Mouse (Mus musculus): ENCODE results near the gene Rpl22l1. TPM values are rescaled to one million over a fixed set of nuclear protein-coding genes. Genes with fewer than 3 reads are reported as not detected.

Rpl22l1 gene
- polyA plus RNA-seq, 1 experiment from 2014 or later = 389 TPM

DNA sequence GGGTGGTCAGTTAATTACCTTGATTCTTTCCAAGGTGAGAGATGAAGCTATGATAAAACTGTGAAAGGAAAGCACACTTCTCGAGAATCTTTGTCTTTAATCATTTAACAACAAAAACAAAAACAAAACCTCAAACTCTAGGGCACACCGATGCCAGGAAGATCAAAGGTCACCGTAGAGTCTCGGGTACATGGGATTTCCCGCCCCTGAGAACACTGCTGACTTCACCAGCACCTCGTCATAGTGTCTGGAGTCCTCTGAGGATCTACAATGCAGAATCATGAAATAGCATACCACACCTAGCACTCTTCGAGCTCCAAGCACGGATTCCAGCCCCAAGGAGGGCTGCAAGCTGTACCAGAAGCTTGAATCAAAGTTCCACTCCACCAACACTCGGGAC is 24.7 kb upstream of the Rpl22l1 start:
- Histone ChIP-seq H3K4me1 (ENCODE audit: control insufficient read depth, insufficient read depth, low read length) (peaks cover 4% of the 10 kb centered on the region; the same call in 1 of the 2 replicates), H3K9ac (ENCODE audit: low read length) (0 out of 2 replicates have a peak overlapping the region, but pooled peaks have one; percentile 80), H3K27ac (ENCODE audit: low read depth, low read length) (no peak overlapping the region), H3K4me3 (ENCODE audit: low read depth, low read length) (no peak overlapping the region), H3K9me3 (ENCODE audit: control insufficient read depth, low read length) (no peaks in the 10 kb centered on the region; the same call in 1 of the 2 replicates), H3K36me3 (ENCODE audit: control insufficient read depth, insufficient read depth, low read length) (no peaks in the 10 kb centered on the region), H3K4me2 (peak overlapping the region; percentile 99; the same call in 1 of the 2 replicates), H3K27me3 (ENCODE audit: control insufficient read depth, insufficient read depth, low read length) (peaks cover 7% of the 10 kb centered on the region)
- DNase-seq (ENCODE audit: low spot score, missing footprints) (no peak), ATAC-seq (ENCODE audit: low FRiP score) (peak; percentile 2; the same call in 1 of the 2 replicates)
- WGBS = 76% methylated on average over 9 of the region's 9 CpGs

DNA sequence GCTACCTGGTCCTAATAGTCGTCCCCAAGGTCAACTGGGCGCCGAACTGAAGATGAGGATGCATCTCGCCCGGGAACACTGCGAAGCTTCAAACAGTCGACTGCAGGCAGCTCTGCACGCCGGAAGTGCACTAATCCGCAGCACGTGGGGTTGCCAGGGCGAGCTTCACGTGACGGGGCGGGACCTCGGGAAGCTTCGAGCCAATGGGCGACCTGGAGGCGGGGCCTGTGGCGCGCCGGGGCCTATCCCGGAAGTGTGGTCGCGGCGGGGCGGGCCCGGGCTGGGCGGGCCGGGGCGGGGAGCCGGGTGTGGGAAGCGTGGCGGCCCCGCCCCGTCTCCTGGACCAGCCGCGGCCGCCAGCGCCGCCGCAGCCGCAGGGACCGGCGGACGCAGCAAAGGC is 24.2 kb upstream of the Rpl22l1 start, which contains the start of gene Eif5a2:
Eif5a2 (plus strand) TSS at position 283 of the 400 bp plus-strand sequence.
- ATAC-seq (ENCODE audit: low FRiP score) (peak; percentile 100), DNase-seq (ENCODE audit: low spot score, missing footprints) (peak; percentile 98)
- Histone ChIP-seq H3K9me3 (ENCODE audit: control insufficient read depth, low read length) (no peaks in the 10 kb centered on the region; the same call in 1 of the 2 replicates), H3K4me3 (ENCODE audit: low read depth, low read length) (peak within 1 kb of the TSS; percentile 71), H3K9ac (ENCODE audit: low read length) (peak within 1 kb of the TSS; percentile 80), H3K4me2 (peak within 1 kb of the TSS; percentile 99), H3K36me3 (ENCODE audit: control insufficient read depth, insufficient read depth, low read length) (no peaks in the 10 kb centered on the region), H3K27me3 (ENCODE audit: control insufficient read depth, insufficient read depth, low read length) (peaks cover 7% of the 10 kb centered on the region), H3K4me1 (ENCODE audit: control insufficient read depth, insufficient read depth, low read length) (peaks cover 4% of the 10 kb centered on the region; the same call in 1 of the 2 replicates), H3K27ac (ENCODE audit: low read depth, low read length) (no peak within 1 kb of the TSS)
- WGBS = 2% methylated on average over 42 of the region's 46 CpGs

DNA sequence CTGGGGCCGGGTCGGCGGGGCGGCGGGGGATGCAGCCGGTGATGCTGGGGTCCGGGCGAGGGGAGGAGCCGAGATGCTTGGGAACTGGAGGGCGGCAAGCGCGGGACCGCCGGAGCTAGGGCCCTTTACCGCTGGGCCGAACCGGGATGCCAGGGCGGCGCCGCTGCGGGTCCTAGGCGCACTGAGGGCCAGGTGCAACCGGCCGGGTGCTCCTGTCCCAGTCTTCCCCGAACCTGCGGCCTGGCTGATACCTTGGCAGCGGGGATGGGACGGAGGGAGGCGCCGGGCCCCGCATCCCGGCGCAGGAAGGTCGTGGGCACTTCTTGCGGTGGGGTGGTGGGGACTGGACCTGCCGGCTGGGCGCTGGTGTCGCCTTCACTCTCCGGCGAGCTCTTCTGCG is 23.8 kb upstream of the Rpl22l1 start:
- DNase-seq (ENCODE audit: low spot score, missing footprints) = peak; percentile 93
- peak overlapping the region; percentile 80 for H3K9ac ChIP-seq (ENCODE audit: low read length)
- no peak overlapping the region for H3K27ac ChIP-seq (ENCODE audit: low read depth, low read length)
- H3K4me1 ChIP-seq (ENCODE audit: control insufficient read depth, insufficient read depth, low read length) = peaks cover 4% of the 10 kb centered on the region; the same call in 1 of the 2 replicates
- 0% methylated on average over 21 of the region's 41 CpGs for WGBS
- H3K36me3 ChIP-seq (ENCODE audit: control insufficient read depth, insufficient read depth, low read length) = no peaks in the 10 kb centered on the region
- H3K4me3 ChIP-seq (ENCODE audit: low read depth, low read length) = peak overlapping the region; percentile 71
- peaks cover 7% of the 10 kb centered on the region for H3K27me3 ChIP-seq (ENCODE audit: control insufficient read depth, insufficient read depth, low read length)
- ATAC-seq (ENCODE audit: low FRiP score) = no peak
- no peaks in the 10 kb centered on the region; the same call in 1 of the 2 replicates for H3K9me3 ChIP-seq (ENCODE audit: control insufficient read depth, low read length)
- peak overlapping the region; percentile 99 for H3K4me2 ChIP-seq

DNA sequence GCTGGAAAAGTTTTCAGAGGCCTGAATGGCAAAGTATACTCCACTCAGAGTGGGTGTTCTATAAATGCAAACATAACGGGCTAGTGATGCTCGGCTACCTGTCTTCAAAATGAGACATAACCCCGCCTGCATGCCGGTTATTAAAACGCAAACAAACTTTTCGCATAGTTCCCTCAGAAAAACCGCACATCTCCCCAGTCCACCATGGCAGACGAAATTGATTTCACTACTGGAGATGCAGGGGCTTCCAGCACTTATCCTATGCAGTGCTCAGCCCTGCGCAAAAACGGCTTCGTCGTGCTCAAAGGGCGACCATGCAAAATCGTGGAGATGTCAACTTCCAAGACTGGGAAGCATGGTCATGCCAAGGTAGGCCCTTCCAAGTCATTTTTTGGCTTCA is 23.4 kb upstream of the Rpl22l1 start:
- Histone ChIP-seq H3K9ac (ENCODE audit: low read length) (peak overlapping the region; percentile 80), H3K4me3 (ENCODE audit: low read depth, low read length) (peak overlapping the region; percentile 71), H3K9me3 (ENCODE audit: control insufficient read depth, low read length) (no peaks in the 10 kb centered on the region; the same call in 1 of the 2 replicates), H3K4me1 (ENCODE audit: control insufficient read depth, insufficient read depth, low read length) (peaks cover 4% of the 10 kb centered on the region; the same call in 1 of the 2 replicates), H3K36me3 (ENCODE audit: control insufficient read depth, insufficient read depth, low read length) (no peaks in the 10 kb centered on the region), H3K4me2 (peak overlapping the region; percentile 99), H3K27ac (ENCODE audit: low read depth, low read length) (no peak overlapping the region), H3K27me3 (ENCODE audit: control insufficient read depth, insufficient read depth, low read length) (peaks cover 7% of the 10 kb centered on the region)
- WGBS = 20% methylated on average over 14 of the region's 14 CpGs
- no peak for ATAC-seq (ENCODE audit: low FRiP score)
- no peak for DNase-seq (ENCODE audit: low spot score, missing footprints)

DNA sequence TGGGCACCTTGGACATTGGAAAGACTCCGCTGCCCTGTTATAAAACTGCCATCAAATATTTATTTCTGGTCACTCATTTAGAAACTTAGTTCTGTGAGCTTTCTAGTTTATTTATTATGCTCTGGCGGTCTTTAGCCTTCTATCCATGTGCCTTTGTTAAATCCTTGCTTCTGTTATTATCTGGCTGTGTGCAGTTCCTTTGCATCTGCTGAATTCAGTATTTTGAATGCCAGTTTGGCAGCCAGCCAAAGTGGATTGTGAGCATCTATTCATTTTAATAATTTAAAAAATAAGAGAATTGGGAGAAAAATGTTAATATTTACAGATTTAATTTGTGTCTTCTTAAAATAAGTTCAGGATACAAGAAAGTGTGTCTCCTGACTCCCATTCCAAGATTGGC is 21.1 kb upstream of the Rpl22l1 start:
- DNase-seq (ENCODE audit: low spot score, missing footprints) (no peak), ATAC-seq (ENCODE audit: low FRiP score) (no peak)
- no peak overlapping the region for H3K9ac ChIP-seq (ENCODE audit: low read length)
- H3K36me3 ChIP-seq (ENCODE audit: control insufficient read depth, insufficient read depth, low read length) = no peaks in the 10 kb centered on the region
- H3K27ac ChIP-seq (ENCODE audit: low read depth, low read length) = no peak overlapping the region
- H3K27me3 ChIP-seq (ENCODE audit: control insufficient read depth, insufficient read depth, low read length) = peaks cover 7% of the 10 kb centered on the region
- no peaks in the 10 kb centered on the region; the same call in 1 of the 2 replicates for H3K9me3 ChIP-seq (ENCODE audit: control insufficient read depth, low read length)
- 89% methylated on average over 2 of the region's 2 CpGs for WGBS
- peaks cover 4% of the 10 kb centered on the region; the same call in 1 of the 2 replicates for H3K4me1 ChIP-seq (ENCODE audit: control insufficient read depth, insufficient read depth, low read length)
- no peak overlapping the region for H3K4me2 ChIP-seq
- no peak overlapping the region for H3K4me3 ChIP-seq (ENCODE audit: low read depth, low read length)

DNA sequence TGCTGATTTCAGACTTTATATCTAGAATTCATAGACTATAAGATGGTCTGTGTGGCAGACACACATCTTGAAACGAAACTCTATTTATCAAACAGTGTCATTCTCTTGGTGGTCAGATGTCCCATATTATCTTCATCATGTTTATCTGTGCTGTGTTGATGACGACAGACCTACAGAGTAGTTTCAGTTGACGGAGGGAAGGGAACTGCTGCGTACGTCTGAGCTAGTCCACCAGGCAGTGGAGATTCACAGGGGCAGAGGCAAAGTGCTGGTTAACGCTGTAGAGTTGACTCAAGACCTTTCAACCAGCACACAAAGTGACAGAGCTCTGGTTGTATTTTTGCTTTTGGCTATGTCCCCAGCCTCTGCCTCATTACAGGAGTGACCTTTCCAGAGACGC is 10.4 kb upstream of the Rpl22l1 start:
- Histone ChIP-seq H3K27me3 (ENCODE audit: control insufficient read depth, insufficient read depth, low read length) (no peaks in the 10 kb centered on the region), H3K27ac (ENCODE audit: low read depth, low read length) (no peak overlapping the region), H3K4me1 (ENCODE audit: control insufficient read depth, insufficient read depth, low read length) (no peaks in the 10 kb centered on the region), H3K36me3 (ENCODE audit: control insufficient read depth, insufficient read depth, low read length) (no peaks in the 10 kb centered on the region), H3K4me2 (no peak overlapping the region), H3K9me3 (ENCODE audit: control insufficient read depth, low read length) (no peaks in the 10 kb centered on the region), H3K9ac (ENCODE audit: low read length) (no peak overlapping the region), H3K4me3 (ENCODE audit: low read depth, low read length) (no peak overlapping the region)
- WGBS = 93% methylated on average over 7 of the region's 7 CpGs
- no peak for DNase-seq (ENCODE audit: low spot score, missing footprints)
- no peak for ATAC-seq (ENCODE audit: low FRiP score)

DNA sequence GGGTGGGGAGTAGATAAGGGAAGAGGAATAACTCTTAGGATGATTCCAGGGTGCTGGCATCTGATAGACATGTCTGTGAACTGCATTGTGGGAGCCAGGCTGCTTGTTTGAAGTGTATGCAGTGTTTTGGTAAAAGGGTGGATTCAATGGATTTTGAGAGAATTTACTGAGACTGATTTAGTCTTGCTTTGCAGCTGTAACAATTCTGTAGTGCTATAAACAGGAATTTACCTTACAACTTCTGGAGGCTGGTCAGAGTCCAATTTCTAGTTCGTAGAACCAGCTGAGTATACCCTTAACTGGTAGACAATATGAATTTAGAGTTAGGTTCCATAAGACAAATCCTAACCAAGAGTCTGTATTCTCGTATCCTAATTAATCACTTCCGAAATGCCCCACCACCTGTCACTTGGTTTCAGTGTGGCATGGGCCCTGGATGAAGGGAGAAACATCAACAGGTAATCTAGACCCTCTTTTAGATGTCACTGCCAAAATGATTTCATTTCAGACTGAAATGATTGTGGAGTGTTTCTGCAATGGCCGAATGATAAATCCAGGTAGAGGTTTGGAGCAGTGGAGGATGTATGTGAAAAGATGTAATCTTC is 2.9 kb downstream of the Rpl22l1 start:
- Histone ChIP-seq H3K4me3 (ENCODE audit: low read depth, low read length) (no peak overlapping the region), H3K9me3 (ENCODE audit: control insufficient read depth, low read length) (no peaks in the 10 kb centered on the region), H3K9ac (ENCODE audit: low read length) (no peak overlapping the region), H3K36me3 (ENCODE audit: control insufficient read depth, insufficient read depth, low read length) (peaks cover 4% of the 10 kb centered on the region; the same call in 1 of the 2 replicates), H3K4me2 (no peak overlapping the region), H3K27me3 (ENCODE audit: control insufficient read depth, insufficient read depth, low read length) (no peaks in the 10 kb centered on the region), H3K4me1 (ENCODE audit: control insufficient read depth, insufficient read depth, low read length) (peaks cover 7% of the 10 kb centered on the region), H3K27ac (ENCODE audit: low read depth, low read length) (no peak overlapping the region)
- DNase-seq (ENCODE audit: low spot score, missing footprints) (no peak), ATAC-seq (ENCODE audit: low FRiP score) (no peak)
- WGBS = 93% methylated on average over 4 of the region's 4 CpGs

DNA sequence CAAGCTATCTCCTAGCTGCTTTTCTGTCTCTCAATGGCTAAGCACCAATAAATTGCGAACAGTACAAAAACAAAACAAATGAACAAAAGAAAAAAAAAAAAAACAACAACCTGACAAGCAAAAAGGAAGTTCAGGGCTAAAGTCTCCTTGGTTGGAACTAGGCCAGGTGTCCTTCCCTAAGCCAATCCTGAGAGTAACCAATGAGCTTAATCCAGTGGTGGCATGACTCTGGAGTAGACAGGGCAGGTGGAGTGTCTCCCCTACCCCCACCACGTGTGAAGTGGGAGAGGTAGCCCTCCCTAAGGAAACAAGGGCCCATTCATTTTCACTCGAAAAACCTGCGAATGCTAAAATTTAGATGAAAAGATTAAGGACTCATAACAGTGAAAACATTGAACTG is 6.2 kb downstream of the Rpl22l1 start:
- Histone ChIP-seq H3K4me2 (no peak overlapping the region), H3K27ac (ENCODE audit: low read depth, low read length) (no peak overlapping the region), H3K36me3 (ENCODE audit: control insufficient read depth, insufficient read depth, low read length) (peaks cover 4% of the 10 kb centered on the region; the same call in 1 of the 2 replicates), H3K9me3 (ENCODE audit: control insufficient read depth, low read length) (no peaks in the 10 kb centered on the region), H3K4me1 (ENCODE audit: control insufficient read depth, insufficient read depth, low read length) (peaks cover 1% of the 10 kb centered on the region; the same call in 1 of the 2 replicates), H3K27me3 (ENCODE audit: control insufficient read depth, insufficient read depth, low read length) (no peaks in the 10 kb centered on the region), H3K4me3 (ENCODE audit: low read depth, low read length) (no peak overlapping the region), H3K9ac (ENCODE audit: low read length) (no peak overlapping the region)
- DNase-seq (ENCODE audit: low spot score, missing footprints) = no peak
- ATAC-seq (ENCODE audit: low FRiP score) = no peak
- 78% methylated on average over 4 of the region's 4 CpGs for WGBS

DNA sequence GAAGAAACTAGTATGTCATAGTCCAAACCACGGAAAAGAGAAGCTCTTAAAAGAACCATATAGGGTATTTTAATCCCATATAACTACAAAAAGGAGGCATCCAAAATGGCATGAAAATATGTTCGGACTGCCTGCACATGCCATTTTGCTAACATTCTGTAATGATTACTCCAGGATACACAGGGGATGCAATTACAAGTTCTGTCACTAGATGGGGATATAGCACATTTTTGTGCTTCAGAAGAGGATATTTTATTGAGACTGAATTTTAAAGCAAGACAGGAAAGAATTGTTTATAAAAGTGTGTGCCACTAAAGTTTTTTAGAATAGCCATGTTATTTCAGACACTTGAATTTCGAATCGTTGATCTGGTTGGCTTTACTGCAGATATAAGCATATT is 9.1 kb downstream of the Rpl22l1 start:
- ATAC-seq (ENCODE audit: low FRiP score) (no peak), DNase-seq (ENCODE audit: low spot score, missing footprints) (peak; percentile 94)
- Histone ChIP-seq H3K27ac (ENCODE audit: low read depth, low read length) (no peak overlapping the region), H3K4me2 (no peak overlapping the region), H3K36me3 (ENCODE audit: control insufficient read depth, insufficient read depth, low read length) (no peaks in the 10 kb centered on the region), H3K9me3 (ENCODE audit: control insufficient read depth, low read length) (no peaks in the 10 kb centered on the region), H3K27me3 (ENCODE audit: control insufficient read depth, insufficient read depth, low read length) (no peaks in the 10 kb centered on the region), H3K4me3 (ENCODE audit: low read depth, low read length) (no peak overlapping the region), H3K9ac (ENCODE audit: low read length) (no peak overlapping the region), H3K4me1 (ENCODE audit: control insufficient read depth, insufficient read depth, low read length) (no peaks in the 10 kb centered on the region)
- 17% methylated on average over 4 of the region's 4 CpGs for WGBS
